Mouse (Mus musculus) large intestine, adult 2 months (tissue): ENCODE data around the gene Kif1b. TPM values are rescaled to one million over a fixed set of nuclear protein-coding genes. Genes with fewer than 3 reads are reported as not detected.

ENCODE experiments used
- DNase-seq: peaks from one replicate; pipeline ENCODE4 v3.0.0-alpha.2; 2012; ENCODE audit warnings: low read depth, low spot score
- WGBS: fragments of 180-500 bp; shearing (Covaris S2); methylation state at CpG from one replicate; pipeline ENCODE4 v1.1.7; 2018; 5-methylcytosine and 5-hydroxymethylcytosine counted together
- polyA plus RNA-seq: library from polyadenylated mRNA; depleted of rRNA; stranded (reverse); fragments of >200 nt; gene quantifications from 2 replicates; pipeline ENCODE4 v1.2.3, GENCODE M21; 2012

The Kif1b gene
- polyA plus RNA-seq, 1 experiment, result 12.7 TPM

DNA sequence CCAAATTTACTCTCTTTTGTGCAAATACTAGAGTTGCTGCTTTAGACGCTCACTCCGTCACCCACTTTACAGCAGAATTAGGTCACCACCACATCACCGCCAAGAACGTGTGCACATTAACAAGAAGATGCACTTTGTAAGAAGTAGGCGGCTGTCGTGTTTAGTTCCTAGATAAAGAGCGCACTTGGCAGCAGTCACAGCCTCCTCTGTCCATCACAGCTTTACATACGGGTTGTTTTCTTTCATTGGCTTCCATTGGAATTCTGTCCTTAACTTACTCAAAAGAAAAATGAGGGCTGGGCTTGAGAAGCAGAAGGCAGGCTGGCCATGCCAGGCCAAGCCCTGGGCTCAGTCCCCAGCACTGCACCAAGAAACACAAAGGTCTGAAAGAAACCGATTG lies 11.6 kb upstream of the Kif1b start:
- no peak for DNase-seq
- 56% methylated on average over 9 of the region's 9 CpGs for WGBS

DNA sequence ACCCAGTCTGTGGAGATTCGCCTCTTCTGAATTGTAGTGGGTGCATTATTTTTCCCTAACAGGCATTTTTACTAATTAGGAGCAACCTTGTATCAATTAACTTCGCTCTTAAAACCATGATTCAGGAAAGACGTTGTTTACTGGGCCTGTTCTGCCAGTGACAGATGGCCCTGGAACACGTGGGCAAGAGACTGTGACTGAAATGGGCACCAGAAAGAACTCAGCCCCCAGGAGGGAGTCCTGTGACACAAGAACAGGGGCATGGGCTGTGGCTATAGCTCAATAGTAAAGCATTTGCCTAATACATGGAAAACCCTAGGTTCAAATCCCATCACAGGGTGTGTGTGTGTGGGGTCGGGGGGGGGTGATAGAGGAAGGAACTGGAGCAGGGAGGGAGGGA lies 9.9 kb upstream of the Kif1b start:
- WGBS, result 69% methylated on average over 5 of the region's 5 CpGs
- no peak for DNase-seq

GRCm38 (mm10) chr4:149314275-149314837 lies 6.9 kb upstream of the Kif1b start:
- DNase-seq, result no peak
- 57% methylated on average over 11 of the region's 11 CpGs for WGBS

DNA sequence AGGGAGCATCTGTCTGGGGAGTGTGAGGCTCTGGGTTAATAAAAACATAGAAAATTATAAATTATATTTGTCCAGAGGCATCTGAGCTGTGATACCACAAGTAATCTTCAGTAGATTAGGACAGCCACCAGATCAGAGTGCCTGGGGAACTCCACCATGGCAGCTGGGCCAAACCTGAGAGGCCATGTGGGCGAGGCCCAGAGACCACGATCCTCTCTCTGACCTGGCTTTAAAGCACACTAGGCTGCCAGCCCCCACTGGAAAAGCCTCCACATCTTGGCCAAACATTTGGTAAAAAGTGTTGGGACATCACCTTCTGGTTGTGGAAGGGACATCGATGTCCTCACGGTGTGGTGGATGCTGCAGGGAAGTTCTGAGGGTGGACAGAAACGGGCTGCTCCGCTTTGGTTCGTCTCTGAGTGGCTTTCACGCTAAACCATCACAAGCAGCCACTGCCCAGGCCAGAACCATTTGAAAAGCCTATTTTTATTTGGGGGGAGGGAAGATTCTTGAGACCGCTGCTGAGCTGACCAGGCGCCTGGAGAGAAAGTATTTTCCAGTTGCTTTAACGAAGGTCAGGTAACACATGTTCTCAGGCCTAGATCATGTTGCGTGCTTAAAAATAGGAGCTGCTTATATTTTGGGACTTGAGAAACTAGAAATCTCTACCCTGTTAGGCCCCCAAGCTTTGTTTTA lies 6.2 kb upstream of the Kif1b start:
- DNase-seq, result no peak
- WGBS, result 93% methylated on average over 12 of the region's 12 CpGs

DNA sequence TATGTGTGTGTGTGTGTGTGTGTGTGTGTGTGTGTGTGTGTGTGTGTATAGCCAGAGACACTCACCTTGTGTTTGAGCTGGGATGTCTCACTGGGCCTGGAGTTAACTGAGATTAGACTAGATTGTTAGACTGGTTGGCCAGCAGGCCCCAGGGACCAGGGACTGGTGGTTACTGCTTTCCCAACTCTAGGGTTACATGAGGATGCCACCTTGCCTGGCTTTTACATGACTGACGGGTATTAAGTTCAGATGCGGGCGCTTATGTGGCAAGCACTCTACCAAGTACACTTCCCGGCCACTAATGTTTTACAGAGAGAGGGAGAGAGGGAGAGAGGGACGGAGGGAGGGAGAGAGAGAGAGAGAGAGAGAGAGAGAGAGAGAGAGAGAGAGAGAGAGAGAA lies 4.5 kb upstream of the Kif1b start:
- no peak for DNase-seq
- WGBS, result 91% methylated on average over 5 of the region's 5 CpGs

DNA sequence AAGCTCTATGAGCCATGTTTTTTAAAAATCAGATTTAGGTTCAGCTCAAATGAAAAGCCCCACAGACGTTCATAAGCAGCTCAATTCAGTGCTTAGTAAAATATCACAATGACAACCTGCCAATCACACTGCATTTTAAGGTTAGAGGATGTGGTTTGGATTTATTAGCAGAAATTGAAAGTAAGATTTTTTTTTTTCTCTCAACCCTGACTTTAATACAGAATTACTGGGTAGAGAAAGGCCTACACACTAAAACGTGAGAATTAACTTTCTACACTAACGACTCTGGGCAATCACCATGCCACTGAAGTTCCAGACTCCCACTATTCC lies 963 bp upstream of the Kif1b start:
- no peak for DNase-seq
- 65% methylated on average over 3 of the region's 3 CpGs for WGBS

DNA sequence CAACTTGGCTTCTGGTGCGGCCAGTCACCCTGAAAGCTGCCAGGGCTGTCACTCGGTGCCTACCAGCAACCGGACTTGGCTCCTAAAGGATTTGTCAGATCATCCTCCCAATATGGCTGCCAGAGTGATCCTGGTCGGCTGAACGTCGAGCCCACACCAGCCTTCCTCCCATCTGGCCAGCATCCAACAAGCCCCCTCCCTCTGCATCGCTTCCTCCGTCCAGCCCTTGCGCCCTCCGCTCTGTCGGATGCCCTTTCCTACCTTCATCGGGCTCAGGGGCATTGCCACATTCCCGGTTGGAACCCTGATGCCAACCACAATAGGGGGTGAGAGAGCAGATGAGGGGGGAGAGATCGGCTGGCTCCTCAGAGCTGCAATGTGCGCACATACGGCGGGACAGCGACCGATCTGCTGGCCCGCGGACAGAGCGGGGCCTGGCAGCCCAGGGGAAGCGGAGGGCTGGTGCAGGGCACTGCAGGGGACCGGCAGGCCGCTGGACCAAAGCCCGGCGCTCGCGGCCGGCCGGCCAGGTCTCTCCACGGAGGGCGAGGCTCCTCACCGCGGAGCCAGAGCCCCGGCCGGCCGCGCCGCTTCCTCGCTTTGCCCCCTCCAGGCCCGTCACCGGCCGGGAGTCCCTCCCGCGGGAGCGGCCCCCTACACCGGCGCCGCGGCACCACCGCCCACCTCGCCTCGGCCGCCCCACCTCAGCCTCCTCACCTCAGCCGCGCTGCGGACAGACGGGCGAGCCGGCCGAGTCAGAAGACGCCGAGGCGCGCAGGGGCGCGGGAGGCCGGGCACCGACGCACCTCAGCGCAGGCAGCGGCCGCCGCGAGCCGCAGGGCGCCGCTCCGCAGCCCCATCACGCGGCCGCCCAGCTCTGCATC lies 539 bp downstream of the Kif1b start:
- DNase-seq, result no peak
- WGBS, result under 1% methylated on average over 74 of the region's 83 CpGs

GRCm38 (mm10) chr4:149305761-149306711 lies 1.5 kb downstream of the Kif1b start:
- DNase-seq, result no peak
- WGBS, result 53% methylated on average over 14 of the region's 14 CpGs

- DNase-seq, result no peak
- WGBS, result 67% methylated on average over 1 of the region's 1 CpGs
Measured at GRCm38 (mm10) chr4:149304466-149304865, 3.0 kb downstream of the Kif1b start.

DNA sequence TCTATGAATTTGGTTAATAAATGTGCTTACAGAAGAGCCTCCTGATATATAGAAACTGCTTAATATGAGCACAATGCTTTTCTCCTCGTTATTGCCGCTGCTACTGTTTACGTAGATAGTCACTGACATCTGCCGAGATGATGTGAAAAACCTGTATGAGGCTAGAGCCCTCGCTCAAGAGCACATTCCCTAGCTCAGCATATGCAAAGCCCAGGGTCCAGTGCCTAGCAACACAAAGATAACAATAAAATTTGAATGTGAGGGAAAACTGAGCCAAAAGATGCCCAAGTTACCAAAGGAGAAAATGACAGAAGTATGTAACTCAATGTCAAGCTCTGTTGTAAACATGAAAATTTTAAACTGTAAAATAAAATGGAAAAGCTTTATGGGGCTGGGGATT lies 4.0 kb downstream of the Kif1b start:
- WGBS, result 62% methylated on average over 5 of the region's 5 CpGs
- DNase-seq, result no peak

DNA sequence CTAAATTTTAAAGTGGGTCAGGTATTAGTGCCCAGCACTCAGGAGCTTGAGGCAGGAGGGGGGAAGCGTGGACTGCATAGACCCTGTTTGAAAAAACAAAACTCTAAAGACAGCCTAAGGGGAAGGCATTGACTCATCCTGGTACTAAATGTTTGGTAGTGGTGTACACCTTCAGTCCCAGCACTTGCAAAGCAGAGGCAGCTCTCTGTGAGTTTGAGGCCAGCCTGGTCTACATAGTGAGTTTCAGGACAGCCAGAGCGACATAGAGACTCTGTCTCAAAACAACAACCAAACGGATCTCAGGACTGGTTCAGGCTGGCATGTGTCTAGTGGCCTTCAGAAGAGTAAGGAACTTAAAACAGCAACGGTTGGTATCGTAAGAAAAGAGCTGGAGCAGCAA lies 4.7 kb downstream of the Kif1b start:
- DNase-seq, result no peak
- WGBS, result 63% methylated on average over 5 of the region's 5 CpGs

- WGBS, result 39% methylated on average over 3 of the region's 3 CpGs
- DNase-seq, result no peak
Measured at GRCm38 (mm10) chr4:149302136-149302535, 5.4 kb downstream of the Kif1b start.

DNA sequence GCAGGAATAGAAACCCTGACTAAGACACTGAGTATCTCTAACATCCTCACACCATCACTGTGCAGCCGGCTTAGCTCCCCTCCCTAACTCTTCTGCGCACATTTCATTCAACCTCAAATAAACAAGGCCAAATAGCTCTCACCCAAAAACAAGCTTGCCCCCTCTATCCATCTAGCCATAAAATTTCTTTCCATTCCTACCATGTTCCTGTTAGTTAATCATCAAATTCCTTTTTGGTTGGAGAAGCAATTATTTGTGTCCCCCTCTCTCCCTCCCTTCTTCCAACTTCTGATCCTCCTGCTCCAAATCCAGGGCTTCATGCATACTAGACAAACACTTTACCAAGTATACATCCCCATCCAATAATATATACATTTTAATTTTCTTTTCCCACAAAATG lies 11.0 kb downstream of the Kif1b start:
- WGBS, result 81% methylated on average over 2 of the region's 2 CpGs
- DNase-seq, result no peak

- WGBS, result 57% methylated on average over 5 of the region's 5 CpGs
- DNase-seq, result no peak
Measured at GRCm38 (mm10) chr4:149292984-149293383, 14.5 kb downstream of the Kif1b start.

GRCm38 (mm10) chr4:149291061-149291460 lies 16.4 kb downstream of the Kif1b start:
- DNase-seq, result no peak
- 78% methylated on average over 9 of the region's 9 CpGs for WGBS

DNA sequence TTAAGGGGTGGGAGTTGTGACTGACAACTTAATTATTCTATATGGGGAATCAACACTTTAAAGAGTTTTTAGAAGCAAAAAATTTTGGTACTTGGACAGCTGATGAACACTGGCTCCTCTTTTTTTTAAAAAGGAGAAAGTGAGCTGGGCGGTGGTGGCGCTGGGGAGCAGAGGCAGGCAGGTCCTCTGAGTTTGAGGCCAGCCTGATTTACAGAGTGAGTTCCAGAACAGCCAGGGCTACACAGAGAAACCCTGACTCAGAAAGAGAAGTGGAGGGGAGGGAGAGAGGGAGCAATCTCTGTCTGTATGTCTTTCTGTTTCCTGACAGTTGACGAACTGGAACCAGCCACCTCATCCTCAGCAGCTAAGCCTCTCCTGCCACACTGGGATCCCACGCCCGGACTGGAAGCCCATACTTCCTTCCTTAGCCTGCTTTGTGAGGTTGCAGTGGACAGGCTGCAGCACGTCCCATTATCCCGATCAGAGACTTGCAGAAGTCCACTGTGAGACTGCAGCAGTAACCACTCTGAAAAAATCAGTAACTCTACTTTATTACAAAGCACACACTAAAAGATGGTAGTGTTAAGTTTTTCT lies 17.2 kb downstream of the Kif1b start:
- 88% methylated on average over 7 of the region's 7 CpGs for WGBS

GRCm38 (mm10) chr4:149286287-149287137 lies 21.0 kb downstream of the Kif1b start:
- DNase-seq, result no peak
- WGBS, result 43% methylated on average over 8 of the region's 8 CpGs

More for the DNA sequence above, 17.2 kb downstream of the Kif1b start:
- no peak for DNase-seq

GRCm38 (mm10) chr4:149285691-149286090 lies 21.8 kb downstream of the Kif1b start:
- WGBS, result 69% methylated on average over 1 of the region's 1 CpGs
- DNase-seq, result no peak

DNA sequence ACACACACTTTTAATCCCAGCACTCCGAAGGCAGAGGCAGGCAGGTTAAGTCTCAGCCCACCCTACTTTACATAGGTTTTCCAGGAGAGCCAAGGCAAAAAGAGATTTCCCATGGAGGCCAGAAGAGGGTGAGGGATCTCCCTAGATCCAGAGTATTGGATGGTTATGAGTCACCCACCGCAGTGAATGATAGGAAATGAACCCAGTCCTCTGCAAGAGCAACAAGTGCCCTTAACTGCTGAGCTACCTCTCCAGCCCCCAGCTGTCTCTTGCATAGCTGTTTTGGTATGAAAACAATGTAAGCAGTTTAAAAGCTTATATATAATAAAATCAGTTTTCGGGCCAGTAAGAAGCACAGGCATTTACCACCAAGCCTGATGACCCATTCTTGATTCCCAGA lies 24.5 kb downstream of the Kif1b start:
- no peak for DNase-seq
- 56% methylated on average over 3 of the region's 3 CpGs for WGBS
